Mouse (Mus musculus): Measurements from ENCODE around the gene Dtx3.

Gene Dtx3

GRCm38 (mm10) chr10:127185506-127185905, 10.0 kb downstream of the Dtx3 start:
- no peak for DNase-seq (ENCODE audit: low spot score)

GRCm38 (mm10) chr10:127185101-127185500, 10.4 kb downstream of the Dtx3 start:
- no peak for DNase-seq (ENCODE audit: low spot score)

GRCm38 (mm10) chr10:127183759-127184158, 11.8 kb downstream of the Dtx3 start:
- DNase-seq (ENCODE audit: low spot score), result no peak

- no peak for DNase-seq (ENCODE audit: low spot score)
Observed at GRCm38 (mm10) chr10:127182624-127183023, 12.9 kb downstream of the Dtx3 start.

GRCm38 (mm10) chr10:127181566-127181965, 14.0 kb downstream of the Dtx3 start:
- DNase-seq (ENCODE audit: low spot score), result no peak

GRCm38 (mm10) chr10:127180695-127181047, 14.9 kb downstream of the Dtx3 start:
- no peak for DNase-seq (ENCODE audit: low spot score)

- DNase-seq (ENCODE audit: low spot score), result no peak
Observed at GRCm38 (mm10) chr10:127179871-127180694, 15.4 kb downstream of the Dtx3 start, which contains the start of gene Slc26a10. Slc26a10 (minus strand) TSS chr10:127180645.

- DNase-seq (ENCODE audit: low spot score), result no peak
Observed at GRCm38 (mm10) chr10:127178286-127179027, 17.1 kb downstream of the Dtx3 start.

- no peak for DNase-seq (ENCODE audit: low spot score)
Observed at GRCm38 (mm10) chr10:127177719-127178118, 17.8 kb downstream of the Dtx3 start.

GRCm38 (mm10) chr10:127177235-127177634, 18.3 kb downstream of the Dtx3 start:
- no peak for DNase-seq (ENCODE audit: low spot score)

GRCm38 (mm10) chr10:127176756-127177155, 18.8 kb downstream of the Dtx3 start:
- no peak for DNase-seq (ENCODE audit: low spot score)

GRCm38 (mm10) chr10:127176228-127176627, 19.3 kb downstream of the Dtx3 start:
- DNase-seq (ENCODE audit: low spot score), result no peak

GRCm38 (mm10) chr10:127174170-127174569, 21.4 kb downstream of the Dtx3 start:
- DNase-seq (ENCODE audit: low spot score), result no peak

- DNase-seq (ENCODE audit: low spot score), result no peak
Observed at GRCm38 (mm10) chr10:127173148-127174065, 22.1 kb downstream of the Dtx3 start.

- no peak for DNase-seq (ENCODE audit: low spot score)
Observed at GRCm38 (mm10) chr10:127171631-127172200, 23.8 kb downstream of the Dtx3 start.

GRCm38 (mm10) chr10:127170837-127171272, 24.7 kb downstream of the Dtx3 start:
- DNase-seq (ENCODE audit: low spot score), result no peak

GRCm38 (mm10) chr10:127170002-127170401, 25.5 kb downstream of the Dtx3 start:
- DNase-seq (ENCODE audit: low spot score), result no peak

- DNase-seq (ENCODE audit: low spot score), result no peak
Observed at GRCm38 (mm10) chr10:127167614-127168192, 27.8 kb downstream of the Dtx3 start.

GRCm38 (mm10) chr10:127166771-127167613, 28.5 kb downstream of the Dtx3 start:
- no peak for DNase-seq (ENCODE audit: low spot score)

- no peak for DNase-seq (ENCODE audit: low spot score)
Observed at GRCm38 (mm10) chr10:127166404-127166715, 29.2 kb downstream of the Dtx3 start.

Data from urinary bladder, postnatal 10 days (tissue).